Mouse (Mus musculus): ENCODE data around the gene Ttc13.

GRCm38 (mm10) chr8:124695424-124696100 is 26.2 kb downstream of the Ttc13 start:
- TF ChIP-seq CTCF (IDR thresholded peaks at IDR 0.05; ENCODE audit: insufficient read depth, low read length): no peak
- TF ChIP-seq POLR2A (IDR thresholded peaks at IDR 0.05; ENCODE audit: borderline replicate concordance, extremely low read depth, low read depth, low read length): no peak

Data from lung, adult 2 months (tissue).